Mouse (Mus musculus): Measurements from ENCODE around the gene Fat1.

DNA sequence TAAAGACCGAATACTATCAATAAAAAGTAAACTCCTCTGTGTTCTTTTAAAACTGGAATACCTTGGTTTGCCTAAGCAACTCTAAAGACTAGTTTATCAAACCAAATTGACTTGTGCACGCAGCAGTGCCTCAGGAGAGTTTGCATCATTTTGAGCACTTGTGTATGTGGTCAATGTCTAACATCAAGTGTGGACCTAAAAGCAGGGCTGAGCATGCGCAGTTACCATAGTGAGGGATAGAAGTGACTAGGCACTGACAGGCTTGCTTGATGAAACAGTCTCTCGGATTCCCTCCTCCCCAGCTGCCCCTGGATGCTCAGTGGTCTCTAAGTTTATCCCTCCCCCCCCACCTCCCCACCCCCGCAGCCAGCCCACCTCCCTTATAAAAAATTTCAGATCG is 1.8 kb upstream of the Fat1 start:
- TF ChIP-seq GATA1 (IDR thresholded peaks at IDR 0.05; ENCODE audit: borderline replicate concordance, low read length) (no peak), FLI1 (IDR thresholded peaks at IDR 0.05; ENCODE audit: low read length) (no peak)

All from megakaryocyte, embryonic 14.5 days (primary cell).